In the genomic region with DNA sequence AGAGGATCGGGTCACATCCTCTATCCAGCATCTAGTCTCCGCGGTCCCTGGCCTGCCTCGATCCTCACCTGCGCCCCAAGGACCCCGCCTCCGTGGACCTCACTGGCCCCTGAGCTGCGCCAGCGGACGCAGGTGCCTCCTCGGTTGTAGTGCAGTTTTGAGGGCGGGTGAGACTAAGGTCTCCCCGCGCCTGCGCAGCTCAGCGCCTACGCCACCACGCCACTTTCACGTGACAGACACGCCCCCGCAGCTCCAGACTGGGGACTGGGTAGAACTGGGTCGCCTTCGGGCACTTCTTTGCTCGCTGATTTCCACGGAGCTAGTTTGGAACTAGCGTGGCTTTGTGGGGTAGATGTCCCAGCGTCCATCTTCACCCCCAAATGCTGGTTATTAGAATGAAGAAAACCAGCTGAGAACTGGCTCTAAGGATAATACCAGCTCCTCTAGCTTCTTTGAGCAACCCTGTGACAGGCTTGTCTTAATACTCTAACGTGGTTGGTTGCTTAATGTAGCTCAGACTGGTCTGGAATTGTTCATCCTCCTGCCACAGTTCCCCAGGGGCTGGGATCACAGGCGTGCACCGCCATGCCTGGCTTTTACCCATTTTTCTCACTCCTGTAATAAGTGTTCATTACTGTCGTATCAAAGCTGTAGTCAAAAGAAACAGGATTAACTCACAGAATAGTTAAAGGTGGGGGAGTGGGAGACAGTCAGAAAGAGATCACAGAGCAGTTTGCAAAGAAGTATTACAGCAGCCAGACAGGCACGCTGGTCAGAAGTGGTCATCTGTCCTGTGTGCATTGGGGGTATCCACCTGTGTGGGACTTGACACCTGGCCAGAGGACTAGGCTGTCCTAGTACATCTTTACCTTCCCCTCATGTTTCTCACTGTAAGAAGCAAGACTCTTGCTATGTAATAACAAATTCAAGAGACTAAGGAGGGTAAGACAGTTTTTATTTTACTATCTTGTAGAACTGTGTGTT, we compare ENCODE assay signal across 8 mouse cellular contexts. TPM values are rescaled to one million over a fixed set of nuclear protein-coding genes. Genes with fewer than 3 reads are reported as not detected.
DNase-seq lines count a peak whose midpoint lies in the region; ATAC-seq and TF ChIP-seq lines count a peak whose summit lies in the region.

A gene (minus strand): TSS at position 159 of the 984 bp plus-strand sequence.

- peaks cover 64% of the 10 kb centered on the region for H3K4me1 ChIP-seq in erythroblast, embryonic 14.5 days (ENCODE audit: control insufficient read depth)
- H3K4me1 ChIP-seq in heart, embryonic 11.5 days (ENCODE audit: control insufficient read depth, insufficient read depth, low read length), result peaks cover 18% of the 10 kb centered on the region
- H3K4me1 ChIP-seq in kidney, embryonic 15.5 days, result peaks cover 19% of the 10 kb centered on the region
- H3K4me1 ChIP-seq in limb, embryonic 15.5 days, result peaks cover 10% of the 10 kb centered on the region
- no peaks in the 10 kb centered on the region for H3K4me1 ChIP-seq in midbrain, postnatal 0 days (ENCODE audit: insufficient read depth, low read length)

- WGBS in heart, embryonic 11.5 days (ENCODE audit: insufficient replicate concordance), result 5% methylated on average over 32 of the region's 32 CpGs
- WGBS in kidney, embryonic 15.5 days, result 6% methylated on average over 32 of the region's 32 CpGs
- 3% methylated on average over 32 of the region's 32 CpGs for WGBS in limb, embryonic 15.5 days
- WGBS in midbrain, postnatal 0 days, result 1% methylated on average over 32 of the region's 32 CpGs

- peak; percentile 92 for ATAC-seq in heart, embryonic 11.5 days (replicated peaks; ENCODE audit: insufficient number of reproducible peaks, low FRiP score, low TSS enrichment)
- peak; percentile 97 for ATAC-seq in kidney, embryonic 15.5 days (replicated peaks; ENCODE audit: low FRiP score)
- peak; percentile 92 for ATAC-seq in limb, embryonic 15.5 days (ENCODE audit: insufficient number of reproducible peaks, low FRiP score, low TSS enrichment, low read depth)
- peak; percentile 99 for ATAC-seq in midbrain, postnatal 0 days (ENCODE audit: low FRiP score)

- H3K4me3 ChIP-seq in erythroblast, embryonic 14.5 days (replicated peaks), result peak within 1 kb of the TSS; percentile 69
- peak within 1 kb of the TSS; percentile 55 for H3K4me3 ChIP-seq in heart, embryonic 11.5 days (ENCODE audit: low read depth, low read length)
- H3K4me3 ChIP-seq in kidney, embryonic 15.5 days (replicated peaks), result peak within 1 kb of the TSS; percentile 67
- H3K4me3 ChIP-seq in limb, embryonic 15.5 days, result peak within 1 kb of the TSS; percentile 60
- H3K4me3 ChIP-seq in midbrain, postnatal 0 days (ENCODE audit: low read depth, low read length), result peak within 1 kb of the TSS; percentile 54

- peak within 1 kb of the TSS; percentile 46 for H3K27ac ChIP-seq in heart, embryonic 11.5 days (ENCODE audit: low read depth, low read length)
- H3K27ac ChIP-seq in kidney, embryonic 15.5 days, result 0 out of 2 replicates have a peak within 1 kb of the TSS, but pooled peaks have one; percentile 19
- H3K27ac ChIP-seq in limb, embryonic 15.5 days, result peak within 1 kb of the TSS; percentile 57
- peak within 1 kb of the TSS; percentile 81 for H3K27ac ChIP-seq in midbrain, postnatal 0 days (ENCODE audit: low read depth, low read length)

- H3K9me3 ChIP-seq in erythroblast, embryonic 14.5 days (ENCODE audit: control insufficient read depth, low read length), result no peaks in the 10 kb centered on the region
- H3K9me3 ChIP-seq in heart, embryonic 11.5 days (replicated peaks; ENCODE audit: control insufficient read depth, low read length), result no peaks in the 10 kb centered on the region
- H3K9me3 ChIP-seq in kidney, embryonic 15.5 days (replicated peaks), result no peaks in the 10 kb centered on the region
- no peaks in the 10 kb centered on the region for H3K9me3 ChIP-seq in limb, embryonic 15.5 days
- no peaks in the 10 kb centered on the region for H3K9me3 ChIP-seq in midbrain, postnatal 0 days (ENCODE audit: low read length)

- peak within 1 kb of the TSS; percentile 76 for H3K9ac ChIP-seq in heart, embryonic 11.5 days (ENCODE audit: low read depth, low read length)
- H3K9ac ChIP-seq in kidney, embryonic 15.5 days, result peak within 1 kb of the TSS; percentile 83
- H3K9ac ChIP-seq in limb, embryonic 15.5 days, result peak within 1 kb of the TSS; percentile 59
- H3K9ac ChIP-seq in midbrain, postnatal 0 days (replicated peaks; ENCODE audit: low read length, poor library complexity, severe bottlenecking), result peak within 1 kb of the TSS; percentile 73

- DNase-seq in CD4-positive helper T cell, adult 2 months (ENCODE audit: low read depth, low spot score), result peak; percentile 92
- DNase-seq in brain, embryonic 18.5 days (ENCODE audit: low read depth, low spot score), result peak; percentile 84
- DNase-seq in midbrain, postnatal 0 days (ENCODE audit: low spot score), result peak; percentile 95
- peak; percentile 75 to 92 for DNase-seq in spleen, postnatal 10 days (ENCODE audit: low spot score in 2 of 2)

- no peak for TF ChIP-seq CTCF in midbrain, postnatal 0 days (IDR thresholded peaks at IDR 0.05)

- peaks cover 36% of the 10 kb centered on the region for H3K27me3 ChIP-seq in erythroblast, embryonic 14.5 days (ENCODE audit: control insufficient read depth)
- no peaks in the 10 kb centered on the region for H3K27me3 ChIP-seq in heart, embryonic 11.5 days (ENCODE audit: control insufficient read depth, insufficient read depth, low read length)
- H3K27me3 ChIP-seq in kidney, embryonic 15.5 days, result no peaks in the 10 kb centered on the region
- H3K27me3 ChIP-seq in limb, embryonic 15.5 days, result no peaks in the 10 kb centered on the region
- H3K27me3 ChIP-seq in midbrain, postnatal 0 days (ENCODE audit: insufficient read depth, low read length), result no peaks in the 10 kb centered on the region

- H3K4me2 ChIP-seq in heart, embryonic 11.5 days, result peak within 1 kb of the TSS; percentile 82
- H3K4me2 ChIP-seq in kidney, embryonic 15.5 days, result peak within 1 kb of the TSS; percentile 94
- peak within 1 kb of the TSS; percentile 85 for H3K4me2 ChIP-seq in limb, embryonic 15.5 days
- peak within 1 kb of the TSS; percentile 75 for H3K4me2 ChIP-seq in midbrain, postnatal 0 days (ENCODE audit: low read depth, low read length, poor library complexity, severe bottlenecking)

- peaks cover 8% of the 10 kb centered on the region for H3K36me3 ChIP-seq in erythroblast, embryonic 14.5 days (ENCODE audit: control insufficient read depth)
- no peaks in the 10 kb centered on the region for H3K36me3 ChIP-seq in heart, embryonic 11.5 days (ENCODE audit: control insufficient read depth, insufficient read depth, low read length)
- no peaks in the 10 kb centered on the region for H3K36me3 ChIP-seq in kidney, embryonic 15.5 days
- H3K36me3 ChIP-seq in limb, embryonic 15.5 days, result no peaks in the 10 kb centered on the region
- no peaks in the 10 kb centered on the region for H3K36me3 ChIP-seq in midbrain, postnatal 0 days (ENCODE audit: insufficient read depth, low read length)

RNA-seq across cellular contexts. Expression of the gene that starts here (rescaled TPM):
- 8.5 and 12.2 TPM in 2 replicates for polyA plus RNA-seq in erythroblast, embryonic 14.5 days (2012)
- 67.7 and 75.4 TPM in 2 replicates for polyA plus RNA-seq in heart, embryonic 11.5 days (2014; fragmentation: Nextera tagmentation; extraction: Ambion mirVana)
- polyA plus RNA-seq in kidney, embryonic 15.5 days (2015; fragmentation: Nextera tagmentation; extraction: Ambion mirVana), result 96.8 and 103 TPM in 2 replicates
- polyA plus RNA-seq in limb, embryonic 15.5 days (2015; fragmentation: Nextera tagmentation; extraction: Ambion mirVana), result 38.0 and 39.6 TPM in 2 replicates
- 50.0 and 66.3 TPM in 2 replicates for total RNA-seq in midbrain, postnatal 0 days (2014; rRNA removed)
- 110 and 124 TPM in 2 replicates for polyA plus RNA-seq in midbrain, postnatal 0 days (2015; fragmentation: Nextera tagmentation; extraction: Ambion mirVana)

Comparison
In these comparisons a context has a peak if more than half of its experiments do, and no peak if none do; other contexts are left out.
1. Peak in every context shown above with its lines: DNase-seq, ATAC-seq, H3K4me3 ChIP-seq and H3K27ac ChIP-seq.
2. H3K27ac ChIP-seq: peak in every context shown above with its lines; median percentile 81 in midbrain, postnatal 0 days; 57 in limb, embryonic 15.5 days; 46 in heart, embryonic 11.5 days; 19 in kidney, embryonic 15.5 days.